Mouse (Mus musculus) CH12.LX (cell line): ENCODE data around the gene Tgfbr1.
A peak's percentile ranks its signal among the peaks of the same experiment; 100 is the strongest.

ENCODE experiments used
- BHLHE40 ChIP-seq: IDR thresholded peaks from 2 replicates; pipeline ENCODE4 v1.6.1; 2011; ENCODE audit warnings: mild to moderate bottlenecking, low read depth, low read length, improper control_type of control experiment
- CTCF ChIP-seq, 2 experiments: IDR thresholded peaks in 1 of 2; conservative IDR thresholded peaks in 1 of 2; 2 replicates each; pipeline ENCODE4 v1.5.1; 2011 to 2012; ENCODE audit warnings: low read depth in 2 of 2, low read length in 2 of 2, improper control_type of control experiment in 1 of 2, inconsistent platforms in 1 of 2, mild to moderate bottlenecking in 1 of 2, moderate library complexity in 1 of 2
- E2F4 ChIP-seq: IDR thresholded peaks from 2 replicates; pipeline ENCODE4 v1.6.1; 2011; ENCODE audit warnings: low read depth, low read length, improper control_type of control experiment; ENCODE audit not compliant: insufficient replicate concordance
- ETS1 ChIP-seq: conservative IDR thresholded peaks from 2 replicates; pipeline ENCODE4 v1.6.1; 2012; ENCODE audit warnings: low read depth, mild to moderate bottlenecking, inconsistent platforms, low read length, improper control_type of control experiment, moderate library complexity
- JUN ChIP-seq: IDR thresholded peaks from 2 replicates; pipeline ENCODE4 v1.6.1; 2011; ENCODE audit warnings: low read depth, mild to moderate bottlenecking, low read length, improper control_type of control experiment, moderate library complexity; ENCODE audit not compliant: insufficient read depth
- KAT2A ChIP-seq: IDR thresholded peaks from 2 replicates; pipeline ENCODE4 v1.6.1; 2012; ENCODE audit warnings: low read length, improper control_type of control experiment, inconsistent platforms; ENCODE audit not compliant: insufficient replicate concordance
- MAX ChIP-seq: IDR thresholded peaks from 2 replicates; pipeline ENCODE4 v1.6.1; 2011; ENCODE audit warnings: low read length, improper control_type of control experiment
- MEF2A ChIP-seq: IDR thresholded peaks from 2 replicates; pipeline ENCODE4 v1.6.1; 2014; ENCODE audit warnings: low read depth, mild to moderate bottlenecking, inconsistent platforms, low read length, improper control_type of control experiment, borderline replicate concordance
- MYC ChIP-seq: IDR thresholded peaks from 2 replicates; pipeline ENCODE4 v1.6.1; 2011; ENCODE audit warnings: low read depth, mild to moderate bottlenecking, improper control_type of control experiment, low read length
- POLR2AphosphoS2 ChIP-seq: IDR thresholded peaks from 2 replicates; pipeline ENCODE4 v1.6.1; 2011; ENCODE audit warnings: low read depth, low read length, improper control_type of control experiment
- UBTF ChIP-seq: IDR thresholded peaks from 2 replicates; pipeline ENCODE4 v1.6.1; 2012; ENCODE audit warnings: low read depth, mild to moderate bottlenecking, inconsistent platforms, low read length, improper control_type of control experiment, moderate library complexity
- ZC3H11A ChIP-seq: IDR thresholded peaks from 2 replicates; pipeline ENCODE4 v1.6.1; 2012; ENCODE audit warnings: low read depth, mild to moderate bottlenecking, inconsistent platforms, low read length, improper control_type of control experiment
- ZNF384 ChIP-seq: IDR thresholded peaks from 2 replicates; pipeline ENCODE4 v1.6.1; 2012; ENCODE audit warnings: low read depth, low read length, improper control_type of control experiment, inconsistent platforms

DNA sequence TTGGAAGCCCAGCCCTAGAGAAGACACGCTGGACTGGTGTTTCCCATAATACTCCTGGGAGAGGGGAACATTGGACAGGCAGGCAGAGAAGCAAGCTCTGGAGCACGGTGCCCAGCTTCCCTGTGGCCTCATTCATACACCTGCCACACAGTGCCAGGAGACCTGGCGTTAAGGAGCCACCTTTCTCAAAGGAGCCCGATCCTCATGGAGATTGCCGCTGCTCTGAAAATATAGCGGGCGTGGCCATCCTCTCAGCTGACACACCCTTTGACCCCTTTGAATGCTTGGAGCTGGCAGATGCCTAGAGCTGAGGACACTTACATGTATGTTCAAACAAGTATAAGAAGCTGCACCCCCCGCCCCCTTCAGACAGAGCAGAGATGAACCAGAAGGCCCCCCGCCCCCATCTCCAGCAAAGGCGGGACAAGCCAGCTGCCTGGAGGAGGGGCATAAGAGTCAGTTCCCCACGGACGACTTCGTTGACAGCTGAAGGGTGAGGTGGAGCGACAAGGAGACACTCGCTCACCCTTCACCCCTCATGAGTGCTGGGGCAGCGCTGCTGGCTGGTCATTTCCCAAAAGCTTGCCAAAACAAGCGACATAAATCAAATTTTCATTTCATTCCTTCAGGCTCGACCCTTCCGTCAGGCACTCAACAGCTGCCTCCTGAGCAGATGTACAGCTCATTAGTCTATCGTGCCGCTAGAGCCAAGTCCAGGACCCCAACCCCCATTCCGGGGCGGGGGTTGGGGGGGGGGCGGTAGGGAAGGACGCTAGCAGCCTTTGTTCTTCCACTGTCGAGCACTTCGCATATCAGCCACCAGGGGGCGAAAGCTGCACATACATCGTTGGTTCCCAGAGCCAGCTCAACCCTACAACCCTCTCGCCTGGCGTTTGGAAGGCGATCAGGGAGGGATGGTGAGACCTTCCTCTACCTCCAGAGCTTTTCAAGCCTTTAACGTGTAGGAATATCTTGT lies 84.6 kb downstream of the Tgfbr1 start:
- TF ChIP-seq CTCF (conservative IDR thresholded peaks at IDR 0.05 in 1 of 2, IDR thresholded peaks at IDR 0.05 in 1 of 2; ENCODE audit: low read depth in 2 of 2, low read length in 2 of 2) (peak; percentile 63 to 85), POLR2AphosphoS2 (no peak), MAX (no peak), JUN (no peak), MEF2A (no peak), KAT2A (0 out of 2 replicates have a peak, but pooled peaks have one; percentile 5), MYC (no peak), E2F4 (no peak), ZC3H11A (peak; percentile 36), BHLHE40 (no peak), ETS1 (no peak), UBTF (no peak), ZNF384 (no peak)
